ENCODE assay signal across 11 mouse cellular contexts in genomic region chr5:24825365-24826055, GRCm38 (mm10). TPM values are rescaled to one million over a fixed set of nuclear protein-coding genes. Genes with fewer than 3 reads are reported as not detected.
DNase-seq lines count a peak whose midpoint lies in the region; ATAC-seq lines count a peak whose summit lies in the region.
"Had no signal": no experiment of that assay in that cellular context is flagged by ENCODE, and none has a peak within 500 bp of the region (broad histone marks: within the 10 kb centered on the region; RNA-seq: fewer than 3 reads in every experiment).

No protein-coding gene starts in this region.

- no peak for ATAC-seq in kidney, embryonic 15.5 days (replicated peaks; ENCODE audit: low FRiP score)
- ATAC-seq in granulocyte monocyte progenitor cell, adult 5-6 weeks (replicated peaks; ENCODE audit: poor library complexity, severe bottlenecking), result no peak; the same call in 1 of the 2 replicates
- no peak for ATAC-seq in hindbrain, embryonic 16.5 days

- H3K9me3 ChIP-seq in kidney, embryonic 15.5 days (replicated peaks), result no peaks in the 10 kb centered on the region
- H3K9me3 ChIP-seq in hindbrain, embryonic 16.5 days (ENCODE audit: control insufficient read depth, low read length), result no peaks in the 10 kb centered on the region
- H3K9me3 ChIP-seq: embryonic facial prominence, embryonic 10.5 days; limb, embryonic 15.5 days had no signal

- H3K4me2 ChIP-seq in kidney, embryonic 15.5 days, result no peak overlapping the region
- H3K4me2 ChIP-seq in hindbrain, embryonic 16.5 days (ENCODE audit: low read length), result no peak overlapping the region
- H3K4me2 ChIP-seq: limb, embryonic 15.5 days had no signal

- DNase-seq in gastrocnemius, postnatal 10 days, result peak; percentile 14
- DNase-seq in gastrocnemius, postnatal 36 days, result no peak
- DNase-seq in 3T3-L1 (ENCODE audit: low read depth, low spot score), result peak; percentile 50
- DNase-seq in spleen, postnatal 10 days (ENCODE audit: low spot score in 2 of 2), result no peak
- DNase-seq: midbrain, embryonic 14.5 days had no signal

- H3K27ac ChIP-seq in brown adipose tissue, adult 24 weeks (replicated peaks; ENCODE audit: low read depth, low read length), result 0 out of 2 replicates have a peak overlapping the region, but pooled peaks have one; percentile 29
- 0 out of 2 replicates have a peak overlapping the region, but pooled peaks have one; percentile 15 for H3K27ac ChIP-seq in kidney, embryonic 15.5 days
- H3K27ac ChIP-seq in hindbrain, embryonic 16.5 days (ENCODE audit: low read depth, low read length), result no peak overlapping the region
- H3K27ac ChIP-seq: embryonic facial prominence, embryonic 10.5 days; limb, embryonic 15.5 days had no signal

- H3K36me3 ChIP-seq in kidney, embryonic 15.5 days, result no peaks in the 10 kb centered on the region
- H3K36me3 ChIP-seq in hindbrain, embryonic 16.5 days (ENCODE audit: control insufficient read depth, insufficient read depth, low read length), result no peaks in the 10 kb centered on the region
- H3K36me3 ChIP-seq: embryonic facial prominence, embryonic 10.5 days; limb, embryonic 15.5 days had no signal

- H3K4me3 ChIP-seq in brown adipose tissue, adult 24 weeks (ENCODE audit: insufficient read depth, low read depth, low read length), result no peak overlapping the region
- no peak overlapping the region for H3K4me3 ChIP-seq in kidney, embryonic 15.5 days (replicated peaks)
- no peak overlapping the region for H3K4me3 ChIP-seq in hindbrain, embryonic 16.5 days (ENCODE audit: low read length)
- H3K4me3 ChIP-seq: embryonic facial prominence, embryonic 10.5 days; limb, embryonic 15.5 days had no signal

- H3K4me1 ChIP-seq in brown adipose tissue, adult 24 weeks (ENCODE audit: control insufficient read depth, insufficient read depth, insufficient read length, low read length), result peaks cover 34% of the 10 kb centered on the region
- H3K4me1 ChIP-seq in kidney, embryonic 15.5 days, result peaks cover 47% of the 10 kb centered on the region
- peaks cover 5% of the 10 kb centered on the region for H3K4me1 ChIP-seq in hindbrain, embryonic 16.5 days (ENCODE audit: control insufficient read depth, insufficient read depth, low read depth, low read length)

- H3K9ac ChIP-seq in kidney, embryonic 15.5 days, result no peak overlapping the region
- no peak overlapping the region for H3K9ac ChIP-seq in hindbrain, embryonic 16.5 days (ENCODE audit: low read depth, low read length)
- H3K9ac ChIP-seq: limb, embryonic 15.5 days had no signal

- WGBS in kidney, embryonic 15.5 days, result 60% methylated on average over 4 of the region's 4 CpGs
- 84% methylated on average over 4 of the region's 4 CpGs for WGBS in hindbrain, embryonic 16.5 days

- intact Hi-C loops in gastrocnemius, postnatal 36 days (cut with DNase I), result no loop called here

- no peaks in the 10 kb centered on the region for H3K27me3 ChIP-seq in kidney, embryonic 15.5 days
- no peaks in the 10 kb centered on the region for H3K27me3 ChIP-seq in hindbrain, embryonic 16.5 days (replicated peaks; ENCODE audit: control insufficient read depth, insufficient read depth, low read length)
- H3K27me3 ChIP-seq: limb, embryonic 15.5 days had no signal

RNA-seq across cellular contexts. Expression of gene Rheb, which starts 16.9 kb away (rescaled TPM):
- total RNA-seq in gastrocnemius, postnatal 10 days (2021), result 10 to 100 TPM; 62.2 to 62.8 TPM
- total RNA-seq in gastrocnemius, postnatal 36 days (2021), result 10 to 100 TPM; 55.9 to 62.0 TPM
- polyA plus RNA-seq in brown adipose tissue, adult 24 weeks (2012; ENCODE audit: insufficient read depth, insufficient read length, missing spikeins), result 86.6 and 143 TPM in 2 replicates
- 204 and 221 TPM in 2 replicates for polyA plus RNA-seq in kidney, embryonic 15.5 days (2015; fragmentation: Nextera tagmentation; extraction: Ambion mirVana)
- 71.9 and 104 TPM in 2 replicates for total RNA-seq in granulocyte monocyte progenitor cell, adult 5-6 weeks (2014; fragmentation: Nextera tagmentation)
- total RNA-seq in granulocyte monocyte progenitor cell, adult 5-6 weeks (2017), result 67.8 and 78.2 TPM in 2 replicates
- 247 and 275 TPM in 2 replicates for polyA plus RNA-seq in hindbrain, embryonic 16.5 days (2015; fragmentation: Nextera tagmentation; extraction: Ambion mirVana)

Comparison
In these comparisons a context has a peak if more than half of its experiments do, and no peak if none do; other contexts are left out.
1. DNase-seq: peak in gastrocnemius, postnatal 10 days (single experiment) and 3T3-L1 (single experiment); none in gastrocnemius, postnatal 36 days (0 of 2) and spleen, postnatal 10 days (0 of 2).